Mouse (Mus musculus) liver, postnatal 0 days (tissue): Measurements from ENCODE around the gene Adgrf5.

ENCODE experiments used
- CTCF ChIP-seq: sonication (generic); IDR thresholded peaks from 2 replicates; pipeline ENCODE4 v1.5.1; 2016; ENCODE audit warnings: antibody characterized with exemption, low read depth
- EP300 ChIP-seq: IDR thresholded peaks from 2 replicates; pipeline ENCODE4 v1.6.1; 2016; ENCODE audit warnings: antibody characterized with exemption, low read depth, mild to moderate bottlenecking

- TF ChIP-seq CTCF (no peak), EP300 (no peak)
These were observed 112.3 kb downstream of the Adgrf5 start for GRCm38 (mm10) chr17:43472558-43472957.
